Mouse (Mus musculus) heart, postnatal 0 days (tissue): Measurements from ENCODE around the gene Maats1.

Experiments
- CTCF ChIP-seq: IDR thresholded peaks from 2 replicates; pipeline ENCODE4 v1.5.1; 2016; ENCODE audit warnings: antibody characterized with exemption, control low read depth, low read depth
- EP300 ChIP-seq: IDR thresholded peaks from 2 replicates; pipeline ENCODE4 v1.6.1; 2016; ENCODE audit warnings: antibody characterized with exemption, low read depth

DNA sequence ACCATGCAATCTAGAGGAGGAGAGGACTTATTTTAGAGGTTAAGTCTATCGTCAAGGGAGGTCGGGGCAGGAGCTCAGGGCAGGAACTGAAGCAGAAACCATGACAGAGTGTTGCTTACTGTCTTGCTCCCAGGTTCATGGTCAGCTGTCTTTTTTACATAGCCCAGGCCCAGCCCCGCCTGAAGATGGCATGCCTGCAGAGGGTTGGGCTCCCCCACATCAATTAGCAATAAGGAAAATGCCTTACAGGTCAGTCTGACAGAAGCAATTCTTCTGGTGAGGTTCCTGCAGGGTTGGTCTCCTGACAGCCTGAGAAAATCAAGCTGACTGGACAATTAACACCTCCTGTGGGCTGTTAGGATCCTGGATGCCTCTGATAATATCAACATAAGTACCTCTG lies 70.3 kb downstream of the Maats1 start:
- TF ChIP-seq CTCF (no peak), EP300 (no peak)
